Mouse (Mus musculus) olfactory bulb, adult 2 months (tissue): ENCODE data around the gene Sept1.

Experiments used
- CTCF ChIP-seq: fragments of 200-500 bp; IDR thresholded peaks from 2 replicates; pipeline ENCODE4 v1.5.1; 2012; ENCODE audit warnings: low read depth, mild to moderate bottlenecking, low read length, moderate library complexity; ENCODE audit not compliant: insufficient read depth
- POLR2A ChIP-seq: fragments of 200-500 bp; IDR thresholded peaks from 2 replicates; pipeline ENCODE4 v1.6.1; 2012; ENCODE audit warnings: mild to moderate bottlenecking, low read depth, low read length, moderate library complexity; ENCODE audit not compliant: insufficient read depth

- TF ChIP-seq POLR2A (0 out of 2 replicates have a peak, but pooled peaks have one; percentile 21), CTCF (no peak)
These were observed 37.2 kb downstream of the Sept1 start, which contains the start of gene Cd2bp2 for GRCm38 (mm10) chr7:127195544-127196295.
